Mouse (Mus musculus) lung, postnatal 0 days (tissue): Measurements from ENCODE around the gene Dguok. TPM values are rescaled to one million over a fixed set of nuclear protein-coding genes. Genes with fewer than 3 reads are reported as not detected.

Experiments used
- ATAC-seq: fragments of 200-750 bp; cut with Nextera tagmentation; 2 replicates; pipeline ENCODE4 v1.8.0; 2017; ENCODE audit warnings: moderate library complexity
- DNase-seq: peaks from one replicate; pipeline ENCODE4 v3.0.0-alpha.2; 2016; ENCODE audit warnings: low spot score
- H3K27ac ChIP-seq: fragments of 300-500 bp; sonication (generic); 2 replicates; pipeline ENCODE4 v1.5.1; 2014; ENCODE audit warnings: antibody characterized with exemption, mild to moderate bottlenecking, low read length, mixed read lengths
- H3K27me3 ChIP-seq: fragments of 300-500 bp; sonication (generic); replicated peaks from 2 replicates; pipeline ENCODE4 v1.6.1; 2014; ENCODE audit warnings: low read length, mixed read lengths; ENCODE audit not compliant: insufficient read depth
- H3K36me3 ChIP-seq: fragments of 300-500 bp; sonication (generic); 2 replicates; pipeline ENCODE4 v1.6.1; 2014; ENCODE audit warnings: low read length, mixed read lengths; ENCODE audit not compliant: insufficient read depth
- H3K4me1 ChIP-seq: fragments of 300-500 bp; sonication (generic); 2 replicates; pipeline ENCODE4 v1.6.1; 2014; ENCODE audit warnings: antibody characterized with exemption, low read depth, low read length, mixed read lengths; ENCODE audit not compliant: insufficient read depth
- H3K4me2 ChIP-seq: fragments of 300-500 bp; sonication (generic); replicated peaks from 2 replicates; pipeline ENCODE4 v1.6.1; 2014; ENCODE audit warnings: low read depth, mild to moderate bottlenecking, low read length, moderate library complexity, mixed read lengths
- H3K4me3 ChIP-seq: fragments of 300-500 bp; sonication (generic); 2 replicates; pipeline ENCODE4 v1.5.1; 2014; ENCODE audit warnings: low read depth, low read length
- H3K9ac ChIP-seq: fragments of 300-500 bp; sonication (generic); replicated peaks from 2 replicates; pipeline ENCODE4 v1.6.1; 2014; ENCODE audit warnings: low read depth, mild to moderate bottlenecking
- H3K9me3 ChIP-seq: fragments of 300-500 bp; sonication (generic); 2 replicates; pipeline ENCODE4 v1.6.1; 2016; ENCODE audit warnings: low read length, mixed read lengths
- CTCF ChIP-seq: IDR thresholded peaks from 2 replicates; pipeline ENCODE4 v1.5.1; 2016; ENCODE audit warnings: antibody characterized with exemption, mild to moderate bottlenecking
- EP300 ChIP-seq: IDR thresholded peaks from 2 replicates; pipeline ENCODE4 v1.6.1; 2016; ENCODE audit warnings: antibody characterized with exemption, mild to moderate bottlenecking, control low read depth
- WGBS: fragments of 180-500 bp; shearing (Covaris S2); extraction: QIAGEN DNeasy Blood & Tissue Kit; methylation state at CpG from one replicate; pipeline ENCODE4 v1.1.7; 2014; 5-methylcytosine and 5-hydroxymethylcytosine counted together
- polyA plus RNA-seq: library from polyadenylated mRNA; unstranded; fragments of >200 nt; fragmentation: Nextera tagmentation; extraction: Ambion mirVana; gene quantifications from 2 replicates; pipeline ENCODE4 v1.2.1, GENCODE M21; 2015

Gene Dguok
- polyA plus RNA-seq, 1 experiment from 2014 or later: 71.8 TPM

DNA sequence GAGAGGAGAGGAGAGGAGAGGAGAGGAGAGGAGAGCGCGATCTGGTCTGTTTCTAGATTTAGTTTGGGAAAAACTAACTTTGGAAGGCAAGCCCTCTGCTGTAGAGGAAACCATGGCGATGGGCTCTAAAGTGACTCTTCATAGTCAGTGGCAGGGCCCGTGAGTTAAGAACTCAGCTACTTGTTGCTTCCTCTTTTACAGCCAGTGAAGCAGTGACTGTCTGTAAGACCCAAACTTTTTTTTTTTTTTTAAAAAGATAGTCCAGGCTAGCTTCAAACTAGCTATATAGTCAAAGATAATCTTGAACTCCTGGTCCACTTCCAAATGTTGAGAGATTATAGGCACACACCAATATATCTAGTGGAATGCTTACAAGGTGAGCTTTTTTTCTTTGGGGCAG is 70.2 kb downstream of the Dguok start:
- TF ChIP-seq EP300 (no peak), CTCF (no peak)
- Histone ChIP-seq H3K4me1 (peaks cover 21% of the 10 kb centered on the region), H3K36me3 (no peaks in the 10 kb centered on the region), H3K4me2 (no peak overlapping the region), H3K27me3 (no peaks in the 10 kb centered on the region), H3K9ac (no peak overlapping the region), H3K27ac (no peak overlapping the region), H3K9me3 (no peaks in the 10 kb centered on the region), H3K4me3 (no peak overlapping the region)
- ATAC-seq: no peak
- WGBS: 77% methylated on average over 4 of the region's 4 CpGs
- no peak for DNase-seq

DNA sequence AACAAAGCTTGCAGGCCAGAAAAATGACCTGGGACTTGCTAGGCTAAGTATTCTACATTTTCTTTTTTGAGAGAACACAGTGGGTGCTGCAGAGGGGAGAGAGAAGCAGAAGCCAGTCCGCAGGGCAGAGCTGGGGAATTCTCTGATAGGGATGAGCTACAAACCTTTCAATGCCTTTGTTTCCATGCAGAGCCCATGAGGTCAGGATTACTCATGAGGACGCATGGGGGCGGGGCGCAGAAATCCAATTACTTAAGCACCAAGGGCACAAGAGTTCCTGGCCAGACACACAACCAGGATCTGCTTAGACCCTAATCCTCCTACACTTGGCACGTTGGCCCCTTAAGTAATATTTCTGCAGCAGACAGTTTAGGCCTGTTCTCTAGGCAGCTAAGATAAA is 71.6 kb downstream of the Dguok start:
- WGBS: 53% methylated on average over 5 of the region's 5 CpGs
- no peak overlapping the region for H3K4me2 ChIP-seq
- TF ChIP-seq EP300: no peak
- no peak for TF ChIP-seq CTCF
- DNase-seq (no peak), ATAC-seq (no peak)
- no peaks in the 10 kb centered on the region for H3K9me3 ChIP-seq
- no peaks in the 10 kb centered on the region for H3K36me3 ChIP-seq
- H3K27me3 ChIP-seq: no peaks in the 10 kb centered on the region
- no peak overlapping the region for H3K27ac ChIP-seq
- H3K9ac ChIP-seq: no peak overlapping the region
- H3K4me1 ChIP-seq: peaks cover 17% of the 10 kb centered on the region
- no peak overlapping the region for H3K4me3 ChIP-seq

DNA sequence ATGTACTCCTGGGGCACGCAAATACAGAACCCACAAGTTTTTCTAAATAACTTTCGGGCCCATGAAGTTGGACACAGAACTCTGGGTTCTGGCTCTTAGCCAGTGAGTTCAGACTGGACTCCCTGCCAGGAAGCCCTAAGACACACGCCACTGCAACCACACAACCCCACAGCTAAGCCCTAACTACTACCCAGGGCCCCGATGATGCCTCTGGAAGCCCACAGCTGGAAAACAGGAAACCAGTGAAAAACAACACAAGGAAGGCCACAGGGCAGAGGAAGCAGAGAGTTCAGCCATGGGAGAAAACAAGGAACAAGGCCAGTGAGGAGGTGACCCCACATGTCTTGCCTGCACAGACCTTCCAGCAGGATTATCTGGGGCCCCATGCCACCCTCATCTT is 73.2 kb downstream of the Dguok start:
- ATAC-seq (no peak), DNase-seq (no peak)
- no peak for TF ChIP-seq CTCF
- TF ChIP-seq EP300: no peak
- Histone ChIP-seq H3K4me3 (no peak overlapping the region), H3K9me3 (no peaks in the 10 kb centered on the region), H3K4me1 (peaks cover 7% of the 10 kb centered on the region), H3K9ac (no peak overlapping the region), H3K4me2 (no peak overlapping the region), H3K36me3 (no peaks in the 10 kb centered on the region), H3K27me3 (no peaks in the 10 kb centered on the region), H3K27ac (no peak overlapping the region)
- WGBS: 46% methylated on average over 4 of the region's 4 CpGs

DNA sequence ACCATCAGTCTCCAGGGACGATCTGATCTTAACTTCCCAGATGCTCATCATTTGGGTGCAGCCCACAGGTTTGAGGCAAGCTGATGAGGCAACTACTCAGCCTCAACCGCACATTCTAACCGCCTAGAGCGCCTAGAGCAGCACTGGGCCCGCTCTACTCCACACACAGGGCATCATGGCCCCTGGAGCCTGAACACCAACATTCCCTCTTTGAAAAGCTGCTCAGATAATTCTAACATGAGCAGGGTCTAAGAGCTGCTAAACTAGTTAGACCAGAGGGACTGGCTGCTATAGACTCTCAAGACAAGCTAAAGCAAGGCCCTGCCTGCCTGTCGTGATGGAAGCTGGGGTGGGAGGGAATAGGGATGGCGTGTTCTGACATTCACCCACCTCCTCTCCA is 73.8 kb downstream of the Dguok start:
- TF ChIP-seq EP300: no peak
- TF ChIP-seq CTCF: no peak
- Histone ChIP-seq H3K4me1 (peaks cover 13% of the 10 kb centered on the region), H3K36me3 (no peaks in the 10 kb centered on the region), H3K27me3 (no peaks in the 10 kb centered on the region), H3K4me3 (no peak overlapping the region), H3K9me3 (no peaks in the 10 kb centered on the region), H3K9ac (no peak overlapping the region), H3K4me2 (no peak overlapping the region), H3K27ac (no peak overlapping the region)
- peak; percentile 53 for ATAC-seq
- DNase-seq: no peak
- WGBS: 48% methylated on average over 7 of the region's 7 CpGs

Other genes with a start within 250 kb of the Dguok start
- gene Mthfd2, start 181.1 kb downstream of the Dguok start, polyA plus RNA-seq: 6.3 and 7.8 TPM in 2 replicates
- 41.3 and 47.6 TPM in 2 replicates for gene Mob1a, start 181.0 kb downstream of the Dguok start, polyA plus RNA-seq
- gene Bola3, start 157.8 kb downstream of the Dguok start, polyA plus RNA-seq: 101 and 120 TPM in 2 replicates
- 30.0 and 30.5 TPM in 2 replicates for gene Tet3, start 47.9 kb downstream of the Dguok start, polyA plus RNA-seq
- 107 and 121 TPM in 2 replicates for gene Actg2, start 29.3 kb upstream of the Dguok start, polyA plus RNA-seq
- 30.7 TPM in 2 replicates for gene Stambp, start 65.8 kb upstream of the Dguok start, polyA plus RNA-seq
- not detected in 2 replicates for gene Clec4f, start 149.2 kb upstream of the Dguok start, polyA plus RNA-seq
- not detected in 2 replicates for gene Cd207, start 170.9 kb upstream of the Dguok start, polyA plus RNA-seq
- gene Vax2, start 204.3 kb upstream of the Dguok start, polyA plus RNA-seq: not detected in 2 replicates
- 0.56 and 0.64 TPM in 2 replicates for gene Atp6v1b1, start 236.0 kb upstream of the Dguok start, polyA plus RNA-seq